Mouse (Mus musculus): ENCODE measurements at regions not wholly inside any gene's neighbourhood (a gene's known extent, or its start where the extent isn't known, plus 50 kb on each side); places are given as distances from the start of the nearest gene placed in this dataset.

DNA sequence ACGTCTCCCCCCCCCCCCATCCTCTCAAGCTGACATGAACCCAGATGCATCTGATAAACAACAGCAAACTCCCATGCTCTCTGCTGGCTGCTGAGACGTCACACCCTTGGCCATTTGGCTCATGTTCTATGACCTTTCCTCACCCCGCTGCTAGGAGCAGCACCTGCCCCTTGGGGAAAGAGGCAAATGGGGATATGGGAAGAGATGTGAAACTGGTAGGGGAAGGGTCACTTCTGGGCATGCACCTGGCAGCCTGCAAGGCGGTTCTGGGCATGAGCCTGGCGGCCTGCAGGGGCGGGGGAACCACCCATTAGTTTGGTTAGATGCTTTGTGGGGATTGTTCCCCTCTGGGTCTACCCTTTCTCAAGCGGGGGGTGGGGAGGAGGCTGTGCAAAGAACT lies 187.9 kb upstream of the Zfp618 start:
- ATAC-seq (ENCODE audit: low read depth) = no peak
- Histone ChIP-seq H3K4me2 (ENCODE audit: low read depth, low read length) (no peak overlapping the region), H3K27me3 (ENCODE audit: control insufficient read depth, insufficient read depth, low read depth, low read length) (no peaks in the 10 kb centered on the region), H3K36me3 (ENCODE audit: control insufficient read depth, insufficient read depth) (no peaks in the 10 kb centered on the region), H3K27ac (ENCODE audit: low read length) (no peak overlapping the region), H3K9me3 (replicated peaks; ENCODE audit: control insufficient read depth, low read length) (no peaks in the 10 kb centered on the region), H3K4me3 (ENCODE audit: low read depth, low read length) (no peak overlapping the region), H3K9ac (ENCODE audit: low read depth, low read length) (no peak overlapping the region), H3K4me1 (ENCODE audit: control insufficient read depth, low read depth, low read length) (no peaks in the 10 kb centered on the region)
- 51% methylated on average over 7 of the region's 7 CpGs for WGBS (ENCODE audit: insufficient replicate concordance)

DNA sequence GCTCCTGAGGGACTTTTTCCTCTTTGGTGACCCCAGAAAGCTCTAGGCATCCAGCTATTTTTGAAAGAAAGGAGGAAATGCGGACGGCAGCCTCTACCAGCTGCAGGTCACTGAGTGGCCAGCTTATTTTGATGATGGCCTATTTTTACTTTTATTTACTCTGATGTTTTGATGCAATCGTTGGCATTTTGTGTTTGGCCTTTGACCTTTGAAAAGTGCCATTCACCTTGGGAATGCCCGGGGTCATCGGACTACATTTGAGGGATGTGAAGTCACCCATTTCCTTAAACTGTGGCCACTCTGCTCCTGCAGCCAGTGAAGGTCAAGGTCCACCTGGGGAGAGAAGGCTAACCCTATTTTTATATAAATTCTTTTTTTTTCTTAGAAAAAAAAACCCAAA lies 186.8 kb upstream of the Zfp618 start:
- H3K4me1 ChIP-seq (ENCODE audit: control insufficient read depth, low read depth, low read length) = no peaks in the 10 kb centered on the region
- no peaks in the 10 kb centered on the region for H3K36me3 ChIP-seq (ENCODE audit: control insufficient read depth, insufficient read depth)
- H3K4me2 ChIP-seq (ENCODE audit: low read depth, low read length) = no peak overlapping the region
- no peak overlapping the region for H3K27ac ChIP-seq (ENCODE audit: low read length)
- H3K9me3 ChIP-seq (replicated peaks; ENCODE audit: control insufficient read depth, low read length) = no peaks in the 10 kb centered on the region
- H3K27me3 ChIP-seq (ENCODE audit: control insufficient read depth, insufficient read depth, low read depth, low read length) = no peaks in the 10 kb centered on the region
- WGBS (ENCODE audit: insufficient replicate concordance) = 66% methylated on average over 5 of the region's 5 CpGs
- no peak overlapping the region for H3K4me3 ChIP-seq (ENCODE audit: low read depth, low read length)
- H3K9ac ChIP-seq (ENCODE audit: low read depth, low read length) = no peak overlapping the region
- ATAC-seq (ENCODE audit: low read depth) = no peak

DNA sequence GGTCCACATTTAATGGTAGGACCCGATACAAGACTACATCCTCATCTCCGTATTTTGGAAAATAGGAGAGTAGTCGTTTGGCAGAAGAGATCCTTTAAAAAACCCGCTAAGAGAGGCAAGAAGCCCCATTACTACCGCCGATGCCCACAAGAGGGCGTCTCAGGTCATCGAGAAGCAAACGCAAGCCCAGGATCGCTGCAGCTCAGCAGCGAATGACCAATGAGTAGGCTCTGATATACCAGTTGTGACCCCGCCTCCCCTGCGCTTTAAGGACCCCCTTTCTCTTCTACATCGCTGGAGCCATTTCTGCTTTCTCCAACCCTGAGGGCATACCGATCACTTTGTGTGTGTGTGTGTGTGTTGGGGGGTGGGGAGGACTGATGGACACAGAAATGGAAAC lies 185.0 kb upstream of the Zfp618 start:
- no peak for ATAC-seq (ENCODE audit: low read depth)
- 2% methylated on average over 15 of the region's 15 CpGs for WGBS (ENCODE audit: insufficient replicate concordance)
- Histone ChIP-seq H3K36me3 (ENCODE audit: control insufficient read depth, insufficient read depth) (no peaks in the 10 kb centered on the region), H3K9ac (ENCODE audit: low read depth, low read length) (no peak overlapping the region), H3K4me2 (ENCODE audit: low read depth, low read length) (peak overlapping the region; percentile 55), H3K9me3 (replicated peaks; ENCODE audit: control insufficient read depth, low read length) (no peaks in the 10 kb centered on the region), H3K27ac (ENCODE audit: low read length) (no peak overlapping the region), H3K4me1 (ENCODE audit: control insufficient read depth, low read depth, low read length) (no peaks in the 10 kb centered on the region), H3K4me3 (ENCODE audit: low read depth, low read length) (peak overlapping the region; percentile 47), H3K27me3 (ENCODE audit: control insufficient read depth, insufficient read depth, low read depth, low read length) (no peaks in the 10 kb centered on the region)

DNA sequence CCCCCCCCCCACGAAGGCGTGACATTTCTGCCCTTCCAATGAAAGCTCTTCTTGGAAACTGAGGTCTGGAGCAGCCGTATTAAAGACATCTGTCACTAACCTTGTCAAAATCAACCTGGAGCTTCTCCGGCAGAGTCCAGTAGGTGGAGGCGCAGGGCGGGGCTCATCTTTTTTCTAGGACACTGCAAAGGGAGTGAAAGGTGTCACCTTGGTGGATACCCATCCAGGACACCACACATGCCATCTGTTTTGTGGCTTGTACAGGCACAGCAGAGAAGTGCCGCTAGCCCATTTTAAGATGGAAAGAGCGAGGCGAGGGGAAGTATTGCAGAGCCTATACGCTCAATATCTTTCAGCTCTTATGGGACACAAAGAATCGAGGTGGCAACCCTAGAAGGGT lies 184.5 kb upstream of the Zfp618 start:
- H3K4me3 ChIP-seq (ENCODE audit: low read depth, low read length) = peak overlapping the region; percentile 47
- ATAC-seq (ENCODE audit: low read depth) = no peak
- WGBS (ENCODE audit: insufficient replicate concordance) = 38% methylated on average over 11 of the region's 11 CpGs
- H3K9me3 ChIP-seq (replicated peaks; ENCODE audit: control insufficient read depth, low read length) = no peaks in the 10 kb centered on the region
- H3K4me1 ChIP-seq (ENCODE audit: control insufficient read depth, low read depth, low read length) = no peaks in the 10 kb centered on the region
- peak overlapping the region; percentile 55 for H3K4me2 ChIP-seq (ENCODE audit: low read depth, low read length)
- no peak overlapping the region for H3K27ac ChIP-seq (ENCODE audit: low read length)
- no peaks in the 10 kb centered on the region for H3K27me3 ChIP-seq (ENCODE audit: control insufficient read depth, insufficient read depth, low read depth, low read length)
- no peak overlapping the region for H3K9ac ChIP-seq (ENCODE audit: low read depth, low read length)
- H3K36me3 ChIP-seq (ENCODE audit: control insufficient read depth, insufficient read depth) = no peaks in the 10 kb centered on the region

DNA sequence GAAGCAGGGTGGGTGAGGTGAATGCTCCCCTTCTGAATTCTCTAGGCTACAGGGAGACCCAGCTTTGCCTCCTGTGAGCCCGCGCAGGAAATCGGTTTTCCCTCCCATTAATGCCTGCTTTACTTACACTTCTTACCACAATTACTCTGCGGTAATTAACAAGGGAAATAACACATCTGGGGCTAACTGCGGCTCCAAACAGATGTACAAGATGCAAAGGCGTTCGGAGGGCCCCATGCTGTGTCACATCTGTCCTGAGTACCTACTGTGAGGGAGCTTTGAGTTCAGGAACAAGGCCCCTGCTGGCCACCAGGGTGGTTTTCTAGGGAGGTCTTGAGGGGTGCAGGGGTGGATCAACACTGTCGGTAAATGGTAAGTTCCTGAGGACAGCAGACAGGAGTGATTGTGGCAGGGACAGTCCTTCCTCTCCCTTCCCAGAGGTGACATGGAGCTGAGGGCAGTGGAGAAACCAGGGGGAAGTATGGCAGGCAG lies 184.0 kb upstream of the Zfp618 start:
- Histone ChIP-seq H3K36me3 (ENCODE audit: control insufficient read depth, insufficient read depth) (no peaks in the 10 kb centered on the region), H3K4me3 (ENCODE audit: low read depth, low read length) (no peak overlapping the region), H3K9ac (ENCODE audit: low read depth, low read length) (no peak overlapping the region), H3K4me2 (ENCODE audit: low read depth, low read length) (no peak overlapping the region), H3K27ac (ENCODE audit: low read length) (no peak overlapping the region), H3K27me3 (ENCODE audit: control insufficient read depth, insufficient read depth, low read depth, low read length) (no peaks in the 10 kb centered on the region), H3K9me3 (replicated peaks; ENCODE audit: control insufficient read depth, low read length) (no peaks in the 10 kb centered on the region), H3K4me1 (ENCODE audit: control insufficient read depth, low read depth, low read length) (no peaks in the 10 kb centered on the region)
- ATAC-seq (ENCODE audit: low read depth) = no peak
- WGBS (ENCODE audit: insufficient replicate concordance) = 27% methylated on average over 8 of the region's 8 CpGs

DNA sequence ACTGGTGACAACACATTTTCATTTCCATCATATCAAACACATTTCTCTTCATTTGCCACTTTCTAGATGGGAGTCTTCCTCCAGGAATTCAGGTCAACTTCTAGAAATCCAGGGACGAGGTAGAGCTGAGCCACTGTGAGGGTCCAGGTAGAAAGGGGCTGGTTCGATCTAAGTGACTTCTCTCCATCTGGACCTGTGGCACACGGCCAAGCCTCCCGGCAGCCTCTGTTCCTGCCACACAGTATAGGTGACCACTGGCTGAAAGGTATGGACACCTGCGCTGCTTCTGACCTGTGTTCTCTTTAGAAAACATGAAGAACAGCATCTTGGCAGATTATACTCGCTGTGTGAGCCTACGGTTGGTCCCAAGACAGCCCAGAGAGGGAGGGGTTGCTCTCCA lies 179.7 kb upstream of the Zfp618 start:
- Histone ChIP-seq H3K4me2 (ENCODE audit: low read depth, low read length) (no peak overlapping the region), H3K4me3 (ENCODE audit: low read depth, low read length) (no peak overlapping the region), H3K4me1 (ENCODE audit: control insufficient read depth, low read depth, low read length) (no peaks in the 10 kb centered on the region), H3K27me3 (ENCODE audit: control insufficient read depth, insufficient read depth, low read depth, low read length) (no peaks in the 10 kb centered on the region), H3K27ac (ENCODE audit: low read length) (no peak overlapping the region), H3K36me3 (ENCODE audit: control insufficient read depth, insufficient read depth) (no peaks in the 10 kb centered on the region), H3K9me3 (replicated peaks; ENCODE audit: control insufficient read depth, low read length) (no peaks in the 10 kb centered on the region), H3K9ac (ENCODE audit: low read depth, low read length) (no peak overlapping the region)
- ATAC-seq (ENCODE audit: low read depth) = no peak
- WGBS (ENCODE audit: insufficient replicate concordance) = 63% methylated on average over 7 of the region's 7 CpGs

DNA sequence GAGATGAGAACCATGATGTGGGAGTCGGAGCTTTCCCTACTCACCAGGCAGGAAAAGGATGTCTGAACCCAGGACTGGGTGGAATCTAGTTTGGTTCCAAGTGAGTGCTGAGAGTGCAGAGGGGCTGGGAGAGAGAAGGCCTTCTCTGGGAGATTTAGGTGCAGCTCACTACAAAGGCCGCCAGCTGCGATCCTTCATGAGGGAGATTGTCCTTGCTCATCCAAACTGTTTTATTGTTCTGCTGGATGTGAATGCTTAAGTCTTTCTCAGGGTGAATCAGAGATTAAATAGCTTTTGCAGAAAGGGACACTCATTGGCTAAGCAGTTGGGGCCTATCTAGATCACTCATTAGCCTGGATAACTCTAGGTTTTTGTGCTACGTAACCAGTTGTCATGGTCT lies 175.7 kb upstream of the Zfp618 start:
- H3K36me3 ChIP-seq (ENCODE audit: control insufficient read depth, insufficient read depth) = no peaks in the 10 kb centered on the region
- H3K4me3 ChIP-seq (ENCODE audit: low read depth, low read length) = no peak overlapping the region
- H3K27ac ChIP-seq (ENCODE audit: low read length) = no peak overlapping the region
- H3K9ac ChIP-seq (ENCODE audit: low read depth, low read length) = no peak overlapping the region
- ATAC-seq (ENCODE audit: low read depth) = no peak
- H3K27me3 ChIP-seq (ENCODE audit: control insufficient read depth, insufficient read depth, low read depth, low read length) = no peaks in the 10 kb centered on the region
- no peaks in the 10 kb centered on the region for H3K4me1 ChIP-seq (ENCODE audit: control insufficient read depth, low read depth, low read length)
- WGBS (ENCODE audit: insufficient replicate concordance) = 60% methylated on average over 4 of the region's 4 CpGs
- no peak overlapping the region for H3K4me2 ChIP-seq (ENCODE audit: low read depth, low read length)
- no peaks in the 10 kb centered on the region for H3K9me3 ChIP-seq (replicated peaks; ENCODE audit: control insufficient read depth, low read length)

DNA sequence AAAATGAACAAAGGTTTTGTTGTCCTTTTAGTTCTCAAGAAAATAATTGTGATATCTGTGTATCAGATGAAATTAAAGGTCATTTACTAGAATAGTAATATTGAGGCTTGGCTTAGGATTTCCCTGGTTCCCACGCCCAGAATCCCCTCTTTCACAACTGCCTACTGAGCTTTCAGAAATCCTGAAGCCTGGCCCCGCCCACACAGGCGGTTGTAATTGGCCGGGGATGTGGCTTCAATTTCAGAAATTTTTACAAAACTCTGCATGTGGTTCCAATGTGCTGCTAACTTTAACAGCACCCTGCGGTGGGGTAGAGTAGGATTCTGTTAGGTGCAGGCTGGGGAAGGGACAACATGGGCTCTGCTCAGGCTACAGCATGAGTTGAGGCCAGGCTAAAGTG lies 171.8 kb upstream of the Zfp618 start:
- Histone ChIP-seq H3K4me1 (ENCODE audit: control insufficient read depth, low read depth, low read length) (no peaks in the 10 kb centered on the region), H3K9me3 (replicated peaks; ENCODE audit: control insufficient read depth, low read length) (no peaks in the 10 kb centered on the region), H3K4me2 (ENCODE audit: low read depth, low read length) (no peak overlapping the region), H3K36me3 (ENCODE audit: control insufficient read depth, insufficient read depth) (no peaks in the 10 kb centered on the region), H3K27ac (ENCODE audit: low read length) (no peak overlapping the region), H3K27me3 (ENCODE audit: control insufficient read depth, insufficient read depth, low read depth, low read length) (no peaks in the 10 kb centered on the region), H3K9ac (ENCODE audit: low read depth, low read length) (no peak overlapping the region), H3K4me3 (ENCODE audit: low read depth, low read length) (no peak overlapping the region)
- WGBS (ENCODE audit: insufficient replicate concordance) = 45% methylated on average over 5 of the region's 5 CpGs
- no peak for ATAC-seq (ENCODE audit: low read depth)

DNA sequence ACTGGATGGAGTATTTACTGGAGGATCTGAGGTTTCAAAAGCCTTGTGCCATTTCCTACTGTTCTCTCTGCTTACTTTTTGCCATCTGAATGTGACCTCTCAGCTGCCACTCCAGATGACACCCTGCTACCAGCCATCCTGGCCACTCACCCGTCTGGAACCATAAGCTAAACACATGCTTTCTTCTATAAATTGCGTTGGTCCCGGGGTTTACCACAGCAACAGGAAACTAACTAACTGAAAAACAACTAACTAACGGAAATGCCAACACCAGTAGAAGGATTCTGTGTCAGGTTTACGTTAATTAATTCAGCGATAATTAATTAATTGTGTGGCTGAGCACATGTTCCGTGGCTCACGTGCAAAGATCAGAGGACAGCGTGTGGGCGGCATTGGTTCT lies 169.8 kb upstream of the Zfp618 start:
- no peak for ATAC-seq (ENCODE audit: low read depth)
- WGBS (ENCODE audit: insufficient replicate concordance) = 53% methylated on average over 10 of the region's 10 CpGs
- H3K4me1 ChIP-seq (ENCODE audit: control insufficient read depth, low read depth, low read length) = no peaks in the 10 kb centered on the region

DNA sequence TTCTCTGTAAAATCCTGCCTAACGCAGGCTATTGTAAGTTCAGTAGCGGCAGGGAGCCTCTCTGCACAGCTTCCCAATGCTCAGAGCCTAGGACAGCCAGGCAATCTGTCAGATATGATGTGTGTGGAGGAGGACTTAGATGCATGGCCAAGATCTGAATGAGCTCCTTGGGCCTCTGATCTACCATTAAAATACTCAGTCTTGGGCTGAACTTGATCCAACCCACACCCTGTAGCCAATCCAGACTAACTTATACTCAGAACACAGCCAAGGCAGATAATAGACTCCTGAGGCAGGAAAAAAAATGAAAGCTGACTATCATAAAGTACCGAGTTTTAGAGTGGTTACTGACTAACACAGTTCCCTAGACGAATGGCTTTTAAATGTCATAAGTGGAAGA lies 165.4 kb upstream of the Zfp618 start:
- no peak overlapping the region for H3K4me3 ChIP-seq (ENCODE audit: low read depth, low read length)
- no peak overlapping the region for H3K27ac ChIP-seq (ENCODE audit: low read length)
- no peaks in the 10 kb centered on the region for H3K4me1 ChIP-seq (ENCODE audit: control insufficient read depth, low read depth, low read length)
- H3K9me3 ChIP-seq (replicated peaks; ENCODE audit: control insufficient read depth, low read length) = no peaks in the 10 kb centered on the region
- H3K36me3 ChIP-seq (ENCODE audit: control insufficient read depth, insufficient read depth) = no peaks in the 10 kb centered on the region
- no peaks in the 10 kb centered on the region for H3K27me3 ChIP-seq (ENCODE audit: control insufficient read depth, insufficient read depth, low read depth, low read length)
- no peak overlapping the region for H3K4me2 ChIP-seq (ENCODE audit: low read depth, low read length)
- no peak overlapping the region for H3K9ac ChIP-seq (ENCODE audit: low read depth, low read length)
- 65% methylated on average over 4 of the region's 4 CpGs for WGBS (ENCODE audit: insufficient replicate concordance)
- ATAC-seq (ENCODE audit: low read depth) = no peak

More for the DNA sequence above, 169.8 kb upstream of the Zfp618 start:
- no peaks in the 10 kb centered on the region for H3K9me3 ChIP-seq (replicated peaks; ENCODE audit: control insufficient read depth, low read length)
- H3K36me3 ChIP-seq (ENCODE audit: control insufficient read depth, insufficient read depth) = no peaks in the 10 kb centered on the region
- no peak overlapping the region for H3K4me3 ChIP-seq (ENCODE audit: low read depth, low read length)
- no peaks in the 10 kb centered on the region for H3K27me3 ChIP-seq (ENCODE audit: control insufficient read depth, insufficient read depth, low read depth, low read length)
- H3K9ac ChIP-seq (ENCODE audit: low read depth, low read length) = no peak overlapping the region
- no peak overlapping the region for H3K4me2 ChIP-seq (ENCODE audit: low read depth, low read length)
- H3K27ac ChIP-seq (ENCODE audit: low read length) = no peak overlapping the region
